Comparison of ENCODE assay signal across 9 mouse cellular contexts in the genomic region with DNA sequence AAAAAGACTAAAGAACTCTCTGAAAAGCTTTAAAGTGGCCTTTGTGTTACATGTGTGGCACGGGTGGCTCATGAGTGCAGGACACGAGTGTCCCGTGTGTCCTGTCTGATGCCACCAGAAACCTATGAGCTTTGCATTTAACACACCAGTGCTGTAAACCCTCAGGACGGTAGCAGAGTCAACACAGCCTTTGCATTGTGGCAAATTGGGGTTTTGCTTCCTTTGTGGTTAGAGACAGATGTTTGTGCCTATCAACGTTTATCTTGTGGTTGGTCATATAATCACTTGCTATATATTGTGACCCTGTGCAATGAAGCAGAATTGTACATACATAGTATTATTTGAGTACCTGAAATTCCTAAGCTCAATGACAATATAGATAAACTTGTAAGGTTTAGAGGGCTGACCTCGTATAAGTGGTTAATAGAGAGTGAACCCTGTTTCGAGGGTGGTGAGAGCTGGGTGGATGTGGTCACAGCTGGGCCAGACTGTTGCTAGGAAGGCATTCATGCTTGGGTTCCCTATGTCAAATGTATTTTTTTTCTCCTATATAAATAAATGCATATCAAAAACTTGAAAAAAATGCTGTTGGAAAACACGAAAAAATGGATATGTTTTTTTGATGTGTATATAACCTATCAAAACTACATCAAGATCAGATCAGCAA. TPM values are rescaled to one million over a fixed set of nuclear protein-coding genes. Genes with fewer than 3 reads are reported as not detected.
"Had no signal": no experiment of that assay in that cellular context is flagged by ENCODE, and none has a peak within 500 bp of the region (broad histone marks: within the 10 kb centered on the region; RNA-seq: fewer than 3 reads in every experiment).

No protein-coding gene starts in this region.

RNA-seq across cellular contexts. Expression of gene Itgad, which starts 4.6 kb away (rescaled TPM):
- total RNA-seq: left cerebral cortex, postnatal 14 days had no signal
- polyA plus RNA-seq: kidney, embryonic 16.5 days; limb, embryonic 12.5 days; limb, embryonic 15.5 days; liver, embryonic 11.5 days; midbrain, embryonic 12.5 days; midbrain, embryonic 15.5 days; neural tube, embryonic 12.5 days; stomach, embryonic 16.5 days had no signal

RNA-seq across cellular contexts. Expression of gene Itgax, which starts 29.5 kb away (rescaled TPM):
- polyA plus RNA-seq: limb, embryonic 12.5 days; neural tube, embryonic 12.5 days had no signal

RNA-seq across cellular contexts. Expression of gene Cox6a2, which starts 47.4 kb away (rescaled TPM):
- polyA plus RNA-seq: midbrain, embryonic 12.5 days; midbrain, embryonic 15.5 days had no signal
